Mouse (Mus musculus): ENCODE data around the gene Tnip1.

DNA sequence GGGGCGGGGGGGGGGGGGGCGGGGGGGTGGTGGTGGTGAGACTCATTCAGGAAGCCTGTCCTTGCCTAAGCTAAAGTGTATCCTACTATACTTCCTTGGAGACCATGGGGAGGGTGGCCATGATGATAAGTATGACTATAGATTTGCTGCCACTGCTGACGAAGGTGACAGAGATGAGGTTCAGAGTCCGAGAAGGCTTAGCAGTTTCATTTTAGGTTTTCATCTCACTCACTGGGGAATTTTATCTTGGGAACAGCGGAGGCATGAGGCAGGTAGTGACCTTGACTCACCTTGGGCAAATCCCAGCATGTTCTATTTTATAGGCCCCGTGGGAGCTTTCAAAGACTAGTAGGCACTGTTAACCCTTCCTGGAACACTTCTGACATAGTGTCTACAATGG, 10.1 kb upstream of the Tnip1 start:
- no peak for TF ChIP-seq EP300 (IDR thresholded peaks at IDR 0.05; ENCODE audit: low read depth in 1 of 2, low read length in 2 of 2)
- no peak for TF ChIP-seq USF2 (IDR thresholded peaks at IDR 0.05; ENCODE audit: borderline replicate concordance in 1 of 2, insufficient read depth in 1 of 2, low read depth in 1 of 2, low read length in 2 of 2)
- no peak for TF ChIP-seq MXI1 (IDR thresholded peaks at IDR 0.05; ENCODE audit: low read depth, low read length)
- no peak for TF ChIP-seq CTCF (IDR thresholded peaks at IDR 0.05 in 2 of 3, conservative IDR thresholded peaks at IDR 0.05 in 1 of 3; ENCODE audit: control insufficient read depth in 1 of 3, insufficient read depth in 1 of 3, low read depth in 2 of 3, low read length in 3 of 3, poor library complexity in 1 of 3, severe bottlenecking in 1 of 3)
- no peak for TF ChIP-seq POLR2AphosphoS5 (IDR thresholded peaks at IDR 0.05; ENCODE audit: borderline replicate concordance, low read depth, low read length)
- no peak for TF ChIP-seq MYB (IDR thresholded peaks at IDR 0.05; ENCODE audit: low read depth, low read length)
- no peak for TF ChIP-seq GATA1 (IDR thresholded peaks at IDR 0.05; ENCODE audit: low read depth, low read length)
- TF ChIP-seq HCFC1 (IDR thresholded peaks at IDR 0.05; ENCODE audit: low read depth, low read length) = no peak
- TF ChIP-seq MAX (IDR thresholded peaks at IDR 0.05; ENCODE audit: low read length) = no peak
- no peak for TF ChIP-seq MEF2A (IDR thresholded peaks at IDR 0.05; ENCODE audit: extremely low read depth, insufficient replicate concordance, low read depth, low read length, poor library complexity, severe bottlenecking)
- no peak for TF ChIP-seq GABPA (IDR thresholded peaks at IDR 0.05; ENCODE audit: low read depth, low read length)
- no peak for TF ChIP-seq ETS1 (IDR thresholded peaks at IDR 0.05; ENCODE audit: low read depth, low read length)
- TF ChIP-seq NRF1 (IDR thresholded peaks at IDR 0.05; ENCODE audit: insufficient read depth, low read depth, low read length, poor library complexity, severe bottlenecking) = no peak
- TF ChIP-seq MYC (IDR thresholded peaks at IDR 0.05; ENCODE audit: low read depth, low read length) = no peak
